Mouse (Mus musculus) liver, adult 2 months (tissue): ENCODE measurements around the gene Tcf25.

Source experiments
- CTCF ChIP-seq: fragments of 200-500 bp; IDR thresholded peaks from 2 replicates; pipeline ENCODE4 v1.5.1; 2011; ENCODE audit warnings: low read depth, low read length, control low read depth
- POLR2A ChIP-seq: fragments of 200-500 bp; IDR thresholded peaks from 2 replicates; pipeline ENCODE4 v1.6.1; 2011; ENCODE audit warnings: low read length, control low read depth; ENCODE audit not compliant: insufficient read depth; ENCODE audit errors: extremely low read depth

- no peak for TF ChIP-seq CTCF
- no peak for TF ChIP-seq POLR2A
These were observed 42.3 kb upstream of the Tcf25 start for GRCm38 (mm10) chr8:123331301-123331700.
